Mouse (Mus musculus) hindbrain, embryonic 16.5 days (tissue): ENCODE data around the gene Kansl1l. TPM values are rescaled to one million over a fixed set of nuclear protein-coding genes. Genes with fewer than 3 reads are reported as not detected.
"Not testable (repeated sequence)": the region's sequence is repeated elsewhere in the genome, so short reads cannot be mapped to it uniquely, and the experiment has no call there.

ENCODE experiments used
- ATAC-seq: fragments of 200-750 bp; cut with Nextera tagmentation; 2 replicates; pipeline ENCODE4 v1.8.0; 2017; ENCODE audit warnings: moderate TSS enrichment, moderate library complexity
- H3K27ac ChIP-seq: fragments of 300-500 bp; sonication (generic); 2 replicates; pipeline ENCODE4 v1.5.1; 2014; ENCODE audit warnings: low read depth, mild to moderate bottlenecking, control low read depth, low read length, moderate library complexity
- H3K27me3 ChIP-seq: fragments of 300-500 bp; sonication (generic); replicated peaks from 2 replicates; pipeline ENCODE4 v1.6.1; 2014; ENCODE audit warnings: low read length; ENCODE audit not compliant: control insufficient read depth, insufficient read depth
- H3K36me3 ChIP-seq: fragments of 300-500 bp; sonication (generic); 2 replicates; pipeline ENCODE4 v1.6.1; 2014; ENCODE audit warnings: mild to moderate bottlenecking, low read length, moderate library complexity, mixed read lengths; ENCODE audit not compliant: control insufficient read depth, insufficient read depth
- H3K4me1 ChIP-seq: fragments of 300-500 bp; sonication (generic); 2 replicates; pipeline ENCODE4 v1.6.1; 2014; ENCODE audit warnings: low read depth, low read length; ENCODE audit not compliant: control insufficient read depth, insufficient read depth
- H3K4me2 ChIP-seq: fragments of 300-500 bp; sonication (generic); 2 replicates; pipeline ENCODE4 v1.6.1; 2014; ENCODE audit warnings: mild to moderate bottlenecking, low read length, control low read depth, moderate library complexity
- H3K4me3 ChIP-seq: fragments of 300-500 bp; sonication (generic); 2 replicates; pipeline ENCODE4 v1.5.1; 2014; ENCODE audit warnings: mild to moderate bottlenecking, low read length, control low read depth, moderate library complexity
- H3K9ac ChIP-seq: fragments of 300-500 bp; sonication (generic); 2 replicates; pipeline ENCODE4 v1.6.1; 2014; ENCODE audit warnings: low read depth, mild to moderate bottlenecking, control low read depth, low read length, moderate library complexity
- H3K9me3 ChIP-seq: fragments of 300-500 bp; sonication (generic); 2 replicates; pipeline ENCODE4 v1.6.1; 2014; ENCODE audit warnings: mild to moderate bottlenecking, low read length, moderate library complexity; ENCODE audit not compliant: control insufficient read depth
- WGBS: fragments of 180-500 bp; shearing (Covaris S2); extraction: QIAGEN DNeasy Blood & Tissue Kit; methylation state at CpG from one replicate; pipeline ENCODE4 v1.1.7; 2014; 5-methylcytosine and 5-hydroxymethylcytosine counted together
- polyA plus RNA-seq: library from polyadenylated mRNA; unstranded; fragments of >200 nt; fragmentation: Nextera tagmentation; extraction: Ambion mirVana; gene quantifications from 2 replicates; pipeline ENCODE4 v1.2.1, GENCODE M21; 2015

Gene Kansl1l
- polyA plus RNA-seq, 1 experiment from 2014 or later: 9.9 TPM

DNA sequence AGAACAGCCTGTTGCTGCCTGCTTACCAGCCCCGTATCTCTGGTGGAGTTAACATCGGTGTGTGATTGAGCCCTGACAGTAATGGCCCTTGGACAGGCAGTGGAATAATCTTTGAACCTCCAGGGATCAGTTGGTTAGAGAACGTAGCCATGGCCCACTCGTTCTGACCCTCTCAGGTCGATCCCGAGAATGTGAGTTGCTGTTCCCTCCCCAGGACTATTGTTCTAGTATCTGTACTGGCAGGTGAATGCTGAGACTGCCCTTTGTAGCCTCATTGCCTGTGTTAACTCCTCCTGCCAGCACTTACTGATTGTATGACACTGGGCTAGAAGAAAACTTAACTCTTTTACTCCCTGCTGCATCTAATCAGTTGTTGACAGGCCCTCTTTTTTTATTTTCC, 112.8 kb downstream of the Kansl1l start:
- WGBS: 61% methylated on average over 6 of the region's 6 CpGs
- no peak overlapping the region for H3K4me2 ChIP-seq
- peaks cover 5% of the 10 kb centered on the region; the same call in 1 of the 2 replicates for H3K36me3 ChIP-seq
- H3K4me1 ChIP-seq: peaks cover 11% of the 10 kb centered on the region
- H3K4me3 ChIP-seq: no peak overlapping the region
- H3K9ac ChIP-seq: no peak overlapping the region
- H3K27ac ChIP-seq: no peak overlapping the region
- no peak for ATAC-seq
- H3K27me3 ChIP-seq: no peaks in the 10 kb centered on the region
- H3K9me3 ChIP-seq: no peaks in the 10 kb centered on the region

DNA sequence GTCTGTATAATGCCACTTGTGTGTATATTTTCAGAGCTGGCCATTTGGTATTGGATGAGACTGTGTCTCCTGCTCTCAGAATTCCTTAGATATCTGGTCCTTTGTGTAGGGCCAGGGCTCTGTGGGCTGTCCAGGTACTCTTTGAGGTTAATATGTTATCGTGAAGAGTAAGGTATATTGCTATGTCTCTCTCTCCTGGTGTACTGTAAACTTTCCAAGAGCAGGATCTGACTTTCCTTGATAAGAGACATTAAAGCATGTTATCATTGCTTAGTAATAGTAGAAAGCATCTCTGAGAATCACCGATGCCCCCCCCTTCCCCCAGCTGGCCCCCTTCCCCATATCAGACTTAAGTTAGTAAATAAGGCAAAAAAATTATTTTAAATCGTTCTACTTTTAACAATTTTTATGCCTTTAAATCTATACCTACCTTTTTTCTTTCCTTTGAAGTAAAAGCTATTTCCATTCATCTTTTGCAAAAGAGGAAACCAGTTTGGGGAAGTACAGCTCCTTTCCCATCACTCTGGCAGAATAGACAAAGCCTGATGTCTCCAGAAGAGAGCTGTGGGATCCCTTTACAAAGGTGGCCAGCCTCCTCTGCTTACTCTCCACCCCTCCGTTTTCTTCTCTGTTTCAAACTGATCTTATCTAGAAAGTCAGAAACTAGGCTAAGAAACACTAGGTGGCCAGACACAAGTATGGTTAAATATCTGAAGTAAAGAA, 114.6 kb downstream of the Kansl1l start:
- ATAC-seq: no peak
- Histone ChIP-seq H3K9ac (no peak overlapping the region), H3K4me1 (peaks cover 11% of the 10 kb centered on the region), H3K36me3 (peaks cover 5% of the 10 kb centered on the region; the same call in 1 of the 2 replicates), H3K4me3 (no peak overlapping the region), H3K9me3 (no peaks in the 10 kb centered on the region), H3K27ac (no peak overlapping the region), H3K27me3 (no peaks in the 10 kb centered on the region), H3K4me2 (no peak overlapping the region)
- 86% methylated on average over 4 of the region's 4 CpGs for WGBS

DNA sequence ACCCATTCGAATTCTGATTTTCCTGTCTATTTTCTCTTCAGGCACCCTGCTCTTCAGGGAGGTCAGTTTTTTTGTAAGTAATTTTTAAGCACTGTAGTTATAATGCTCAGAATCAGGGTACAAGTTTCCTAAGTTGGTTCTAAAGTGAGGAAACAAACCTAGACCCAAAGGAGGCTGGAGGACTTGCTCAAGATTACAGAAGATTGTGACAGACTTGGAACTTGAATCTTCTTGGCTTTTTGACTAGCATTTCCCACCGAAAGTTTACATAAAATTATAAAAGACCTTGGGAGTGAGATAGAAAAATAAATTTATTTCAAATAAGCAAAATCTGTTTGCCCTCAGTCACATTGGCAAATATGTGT, 115.8 kb downstream of the Kansl1l start:
- peaks cover 11% of the 10 kb centered on the region for H3K4me1 ChIP-seq
- H3K27ac ChIP-seq: no peak overlapping the region
- H3K9me3 ChIP-seq: no peaks in the 10 kb centered on the region
- peak overlapping the region; percentile 95 for H3K4me3 ChIP-seq
- peaks cover 2% of the 10 kb centered on the region; the same call in 1 of the 2 replicates for H3K36me3 ChIP-seq
- ATAC-seq: no peak
- H3K9ac ChIP-seq: peak overlapping the region; percentile 85
- no peaks in the 10 kb centered on the region for H3K27me3 ChIP-seq
- peak overlapping the region; percentile 57 for H3K4me2 ChIP-seq
- 39% methylated on average over 2 of the region's 2 CpGs for WGBS

DNA sequence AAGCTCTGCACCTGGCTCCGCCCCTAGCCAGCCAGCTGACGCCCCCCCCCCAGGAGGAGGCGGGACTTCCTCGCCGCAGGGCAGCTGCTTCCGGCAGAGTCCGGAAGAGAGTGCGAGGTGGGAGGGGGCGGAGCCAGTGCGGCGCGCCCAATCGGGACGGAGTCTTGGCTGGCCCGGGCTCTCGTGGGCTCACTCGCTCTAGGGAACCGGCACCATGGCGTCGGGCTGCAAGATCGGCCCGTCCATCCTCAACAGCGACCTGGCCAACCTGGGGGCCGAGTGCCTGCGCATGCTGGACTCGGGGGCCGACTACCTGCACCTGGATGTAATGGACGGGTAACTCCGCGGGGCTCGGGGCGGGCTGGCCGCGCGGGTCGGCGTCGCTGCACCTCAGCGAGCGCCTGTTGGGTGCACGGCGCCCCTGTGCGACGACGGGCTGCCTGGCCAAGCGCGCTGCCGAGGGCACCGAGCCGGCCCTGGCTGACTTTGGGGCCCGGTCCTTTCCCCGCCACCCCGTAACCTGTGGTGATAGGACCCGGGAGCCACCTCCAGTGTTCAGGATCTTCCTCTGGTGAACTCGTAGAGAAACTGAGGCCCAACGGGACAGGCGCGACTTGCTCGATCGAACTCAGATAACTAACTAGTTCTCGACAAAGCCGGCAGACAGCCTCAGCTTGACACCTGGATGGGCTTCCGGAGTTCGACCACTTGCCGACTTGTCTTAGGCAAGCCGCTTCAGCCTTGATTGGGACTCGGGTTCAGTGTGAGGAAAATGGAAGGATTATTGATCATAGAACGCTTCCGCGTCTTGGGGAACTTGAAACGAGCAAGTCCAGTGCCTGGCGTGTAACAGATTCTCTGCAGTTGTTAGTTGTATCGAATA, 116.4 kb downstream of the Kansl1l start, which contains the start of gene Rpe:
Rpe (plus strand) TSS at position 139 of the 883 bp plus-strand sequence.
- Histone ChIP-seq H3K9ac (peak within 1 kb of the TSS; percentile 85), H3K4me1 (peaks cover 11% of the 10 kb centered on the region), H3K4me3 (peak within 1 kb of the TSS; percentile 95), H3K9me3 (no peaks in the 10 kb centered on the region), H3K36me3 (no peaks in the 10 kb centered on the region), H3K27ac (peak within 1 kb of the TSS; percentile 81), H3K4me2 (peak within 1 kb of the TSS; percentile 57), H3K27me3 (no peaks in the 10 kb centered on the region)
- WGBS: under 1% methylated on average over 67 of the region's 73 CpGs
- peak; percentile 100 for ATAC-seq

DNA sequence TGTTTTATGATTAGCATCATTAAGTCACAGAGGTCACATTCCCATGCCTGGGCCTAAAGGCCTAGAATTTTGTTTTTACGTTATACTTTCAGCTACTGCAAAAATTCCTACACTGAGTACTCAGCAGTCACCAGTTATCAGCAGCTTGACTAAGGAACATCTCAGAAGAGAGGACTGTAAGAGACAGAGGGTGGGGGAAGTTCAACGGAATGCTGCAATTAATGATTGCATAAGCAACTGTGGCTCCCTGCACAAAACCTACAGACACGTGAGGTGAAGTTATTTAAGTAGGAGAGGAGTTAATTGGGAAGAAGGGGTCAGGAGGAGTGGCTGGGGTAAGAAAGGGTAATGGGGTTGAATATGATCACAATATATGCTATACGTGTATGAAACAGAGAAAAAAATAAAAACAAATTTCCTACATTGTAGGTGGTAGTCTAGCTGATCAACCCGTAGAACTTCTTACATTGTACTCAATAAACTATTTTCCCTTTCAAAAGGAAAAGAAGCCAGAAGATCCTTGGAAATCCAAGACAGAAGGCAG, 117.1 kb downstream of the Kansl1l start:
- Histone ChIP-seq H3K9me3 (no peaks in the 10 kb centered on the region), H3K36me3 (no peaks in the 10 kb centered on the region), H3K9ac (peak overlapping the region; percentile 13; the same call in 1 of the 2 replicates), H3K4me3 (peak overlapping the region; percentile 95), H3K4me2 (peak overlapping the region; percentile 57), H3K27ac (no peak overlapping the region; the same call in 1 of the 2 replicates), H3K27me3 (no peaks in the 10 kb centered on the region), H3K4me1 (peaks cover 11% of the 10 kb centered on the region)
- WGBS: 39% methylated on average over 5 of the region's 5 CpGs
- ATAC-seq: peak; percentile 63

DNA sequence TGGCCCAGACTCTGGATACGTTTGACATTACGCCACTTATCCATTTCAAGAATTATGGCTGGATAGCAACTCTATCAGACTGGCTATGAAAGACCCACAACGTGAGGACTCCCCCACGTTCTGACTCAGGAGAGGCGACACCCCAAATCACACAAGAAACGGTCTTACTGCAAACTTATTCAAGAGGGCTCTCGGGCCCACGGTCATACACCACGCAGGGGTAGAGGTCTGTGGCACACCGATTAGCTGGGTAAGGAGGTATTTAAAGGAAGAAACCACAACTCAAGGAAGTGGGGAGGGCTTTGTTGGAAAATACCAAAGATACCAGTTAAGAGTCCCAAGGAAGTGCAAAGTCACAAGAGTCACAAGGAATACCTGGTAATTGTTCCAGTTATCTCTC, 117.7 kb downstream of the Kansl1l start:
- not testable (repeated sequence) for H3K4me2 ChIP-seq
- 89% methylated on average over 10 of the region's 10 CpGs for WGBS

DNA sequence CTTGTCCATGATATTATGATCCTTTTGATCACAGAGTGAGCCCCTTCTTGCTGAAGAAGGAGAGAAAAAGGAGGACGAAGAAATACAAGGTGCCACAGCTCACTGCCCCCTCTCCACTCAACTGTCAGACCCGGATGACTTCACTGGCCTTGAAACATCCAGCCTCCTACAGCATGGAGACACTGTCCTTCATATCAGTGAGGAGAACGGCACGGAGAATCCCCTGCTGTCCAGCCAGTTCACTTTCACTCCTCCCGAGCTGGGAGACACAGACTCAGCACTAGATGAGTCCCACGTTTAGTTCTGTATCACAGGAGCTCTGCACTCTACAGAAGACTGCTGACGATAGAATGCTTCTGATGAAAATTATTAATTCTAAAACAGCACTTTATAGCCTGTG, 122.1 kb downstream of the Kansl1l start:
- no peak overlapping the region for H3K4me3 ChIP-seq
- no peak overlapping the region for H3K9ac ChIP-seq
- no peak overlapping the region for H3K4me2 ChIP-seq
- 73% methylated on average over 7 of the region's 7 CpGs for WGBS
- no peak overlapping the region for H3K27ac ChIP-seq
- H3K27me3 ChIP-seq: no peaks in the 10 kb centered on the region
- ATAC-seq: no peak
- H3K9me3 ChIP-seq: no peaks in the 10 kb centered on the region
- H3K36me3 ChIP-seq: no peaks in the 10 kb centered on the region
- no peaks in the 10 kb centered on the region; the same call in 1 of the 2 replicates for H3K4me1 ChIP-seq

More for the DNA sequence above, 117.7 kb downstream of the Kansl1l start:
- not testable (repeated sequence) for H3K36me3 ChIP-seq, H3K9me3 ChIP-seq, H3K4me3 ChIP-seq, ATAC-seq, H3K9ac ChIP-seq, H3K27me3 ChIP-seq, H3K27ac ChIP-seq
- H3K4me1 ChIP-seq: peaks cover 11% of the 10 kb centered on the region

DNA sequence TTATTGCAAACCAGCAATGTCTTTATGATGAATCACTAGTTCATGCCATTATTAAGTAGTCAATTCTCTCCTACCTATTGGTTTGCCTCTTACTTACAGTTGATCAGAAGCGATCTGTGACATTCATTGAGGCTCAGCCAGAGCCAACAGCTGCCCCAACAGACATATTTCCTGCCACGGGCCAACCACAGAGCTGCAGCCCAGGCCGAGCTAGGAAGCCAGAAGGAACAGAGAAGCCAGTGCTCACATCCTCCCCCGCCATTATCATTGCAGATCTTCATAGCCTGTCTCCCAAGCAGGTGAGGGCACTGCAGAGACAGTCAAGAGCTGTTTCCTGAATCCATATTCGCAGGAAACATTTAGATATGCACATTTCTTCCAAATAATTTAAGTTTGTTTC, 123.1 kb downstream of the Kansl1l start:
- no peaks in the 10 kb centered on the region for H3K4me1 ChIP-seq
- H3K9me3 ChIP-seq: no peaks in the 10 kb centered on the region
- no peak overlapping the region for H3K4me2 ChIP-seq
- WGBS: 80% methylated on average over 5 of the region's 5 CpGs
- ATAC-seq: no peak
- no peaks in the 10 kb centered on the region for H3K27me3 ChIP-seq
- H3K36me3 ChIP-seq: no peaks in the 10 kb centered on the region
- no peak overlapping the region for H3K27ac ChIP-seq
- no peak overlapping the region for H3K9ac ChIP-seq
- H3K4me3 ChIP-seq: no peak overlapping the region
